Mouse (Mus musculus) kidney, embryonic 15.5 days (tissue): ENCODE data around the gene Fam172a. TPM values are rescaled to one million over a fixed set of nuclear protein-coding genes. Genes with fewer than 3 reads are reported as not detected.
"Not testable (repeated sequence)": the region's sequence is repeated elsewhere in the genome, so short reads cannot be mapped to it uniquely, and the experiment has no call there.

Experiments
- ATAC-seq: fragments of 200-750 bp; cut with Nextera tagmentation; replicated peaks from 2 replicates; pipeline ENCODE4 v1.8.0; 2017; ENCODE audit warnings: moderate TSS enrichment; ENCODE audit not compliant: low FRiP score
- H3K27ac ChIP-seq: fragments of 300-500 bp; sonication (generic); 2 replicates; pipeline ENCODE4 v1.5.1; 2015; ENCODE audit warnings: mild to moderate bottlenecking, inconsistent platforms
- H3K27me3 ChIP-seq: fragments of 300-500 bp; sonication (generic); 2 replicates; pipeline ENCODE4 v1.6.1; 2015; ENCODE audit warnings: inconsistent platforms
- H3K36me3 ChIP-seq: fragments of 300-500 bp; sonication (generic); 2 replicates; pipeline ENCODE4 v1.6.1; 2015; ENCODE audit warnings: inconsistent platforms
- H3K4me1 ChIP-seq: fragments of 300-500 bp; sonication (generic); 2 replicates; pipeline ENCODE4 v1.6.1; 2015; ENCODE audit warnings: inconsistent platforms
- H3K4me2 ChIP-seq: fragments of 300-500 bp; sonication (generic); 2 replicates; pipeline ENCODE4 v1.6.1; 2015; ENCODE audit warnings: moderate library complexity, mild to moderate bottlenecking, inconsistent platforms
- H3K4me3 ChIP-seq: fragments of 300-500 bp; sonication (generic); replicated peaks from 2 replicates; pipeline ENCODE4 v1.5.1; 2015; ENCODE audit warnings: mild to moderate bottlenecking, inconsistent platforms
- H3K9ac ChIP-seq: fragments of 300-500 bp; sonication (generic); 2 replicates; pipeline ENCODE4 v1.6.1; 2015; ENCODE audit warnings: mild to moderate bottlenecking, inconsistent platforms
- H3K9me3 ChIP-seq: fragments of 300-500 bp; sonication (generic); replicated peaks from 2 replicates; pipeline ENCODE4 v1.6.1; 2016; ENCODE audit warnings: inconsistent platforms
- WGBS: fragments of 180-500 bp; shearing (Covaris S2); methylation state at CpG from one replicate; pipeline ENCODE4 v1.1.7; 2015; ENCODE audit warnings: mixed read lengths; 5-methylcytosine and 5-hydroxymethylcytosine counted together
- polyA plus RNA-seq: library from polyadenylated mRNA; unstranded; fragments of >200 nt; fragmentation: Nextera tagmentation; extraction: Ambion mirVana; gene quantifications from 2 replicates; pipeline ENCODE4 v1.2.1, GENCODE M21; 2015

Gene Fam172a
- polyA plus RNA-seq = 27.2 and 29.3 TPM in 2 replicates

GRCm38 (mm10) chr13:77701733-77702132 lies at the start of gene Fam172a:
Gene Fam172a, plus strand, starts transcription at chr13:77702033.
- WGBS = 100% methylated on average over 1 of the region's 6 CpGs
- not testable (repeated sequence) for H3K27me3 ChIP-seq, H3K36me3 ChIP-seq, H3K9me3 ChIP-seq, ATAC-seq, H3K9ac ChIP-seq, H3K4me1 ChIP-seq, H3K4me2 ChIP-seq, H3K4me3 ChIP-seq, H3K27ac ChIP-seq

DNA sequence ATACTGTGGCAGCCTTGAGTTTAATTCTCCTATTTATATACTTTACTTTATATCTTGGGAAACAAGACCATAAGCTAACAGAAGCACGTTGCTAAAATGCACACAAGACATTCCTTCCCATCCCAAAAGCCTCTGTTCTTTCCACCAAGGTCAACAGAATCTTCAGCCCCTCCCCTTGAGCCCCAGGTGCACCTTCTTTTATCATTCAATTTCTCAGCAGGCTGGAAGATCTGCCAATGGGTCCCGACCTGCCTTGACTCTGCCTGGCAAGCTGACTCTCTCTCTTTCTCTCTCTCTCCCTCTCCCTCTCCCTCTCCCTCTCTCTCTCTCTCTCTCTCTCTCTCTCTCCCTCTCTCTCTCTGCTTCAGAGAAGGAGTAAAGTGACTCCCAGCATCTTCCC lies 13.2 kb upstream of the Fam172a start:
- no peak for ATAC-seq
- 35% methylated on average over 2 of the region's 2 CpGs for WGBS
- no peaks in the 10 kb centered on the region for H3K4me1 ChIP-seq

GRCm38 (mm10) chr13:77708514-77709013 lies 6.7 kb downstream of the Fam172a start:
- H3K4me2 ChIP-seq = peak overlapping the region; percentile 72
- peak overlapping the region; percentile 51; the same call in 1 of the 2 replicates for H3K27ac ChIP-seq
- no peaks in the 10 kb centered on the region for H3K36me3 ChIP-seq
- H3K4me1 ChIP-seq = peaks cover 12% of the 10 kb centered on the region
- ATAC-seq = peak; percentile 98
- under 1% methylated on average over 35 of the region's 35 CpGs for WGBS
- H3K4me3 ChIP-seq = peak overlapping the region; percentile 98
- peak overlapping the region; percentile 75 for H3K9ac ChIP-seq
- H3K9me3 ChIP-seq = no peaks in the 10 kb centered on the region
- H3K27me3 ChIP-seq = no peaks in the 10 kb centered on the region

More for the DNA sequence above, 13.2 kb upstream of the Fam172a start:
- Histone ChIP-seq H3K27me3 (no peaks in the 10 kb centered on the region), H3K27ac (no peak overlapping the region), H3K36me3 (no peaks in the 10 kb centered on the region), H3K4me3 (no peak overlapping the region), H3K4me2 (no peak overlapping the region), H3K9ac (no peak overlapping the region), H3K9me3 (no peaks in the 10 kb centered on the region)

- Histone ChIP-seq H3K27ac (no peak overlapping the region), H3K9me3 (no peaks in the 10 kb centered on the region), H3K9ac (no peak overlapping the region), H3K4me2 (no peak overlapping the region), H3K36me3 (no peaks in the 10 kb centered on the region), H3K4me3 (no peak overlapping the region), H3K27me3 (no peaks in the 10 kb centered on the region), H3K4me1 (no peaks in the 10 kb centered on the region)
- no peak for ATAC-seq
- 92% methylated on average over 2 of the region's 2 CpGs for WGBS
Observed at GRCm38 (mm10) chr13:77717499-77717898, 15.7 kb downstream of the Fam172a start.

- no peak overlapping the region for H3K4me2 ChIP-seq
- no peak for ATAC-seq
- H3K4me3 ChIP-seq = no peak overlapping the region
- H3K27ac ChIP-seq = no peak overlapping the region
- H3K36me3 ChIP-seq = no peaks in the 10 kb centered on the region
- no peaks in the 10 kb centered on the region for H3K27me3 ChIP-seq
- no peaks in the 10 kb centered on the region for H3K4me1 ChIP-seq
- H3K9me3 ChIP-seq = no peaks in the 10 kb centered on the region
- H3K9ac ChIP-seq = no peak overlapping the region
Observed at GRCm38 (mm10) chr13:77742822-77743221, 41.0 kb downstream of the Fam172a start.

DNA sequence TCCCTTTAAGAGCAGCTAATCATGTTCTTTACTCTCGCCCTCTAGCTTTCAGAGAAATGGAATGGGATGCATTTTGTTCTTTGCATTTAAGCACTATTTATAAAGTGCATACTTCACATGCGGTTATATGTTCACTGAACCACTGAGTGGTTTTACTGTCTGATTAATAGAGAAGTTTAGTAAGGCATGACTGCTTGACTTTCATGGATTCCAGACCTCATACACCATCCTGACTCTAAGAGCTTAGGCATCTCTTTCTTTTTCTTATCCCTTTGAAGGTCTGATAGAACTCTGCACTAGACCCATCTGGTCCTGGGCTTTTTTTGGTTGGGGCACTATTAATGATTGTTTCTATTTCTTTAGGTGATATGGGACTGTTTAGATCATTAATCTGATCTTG lies 75.8 kb downstream of the Fam172a start:
- Histone ChIP-seq H3K9me3 (no peaks in the 10 kb centered on the region), H3K9ac (no peak overlapping the region), H3K4me3 (no peak overlapping the region), H3K4me2 (no peak overlapping the region), H3K27me3 (no peaks in the 10 kb centered on the region), H3K4me1 (no peaks in the 10 kb centered on the region), H3K27ac (no peak overlapping the region), H3K36me3 (peaks cover 10% of the 10 kb centered on the region; the same call in 1 of the 2 replicates)
- 75% methylated on average over 2 of the region's 2 CpGs for WGBS
- no peak for ATAC-seq

GRCm38 (mm10) chr13:77807341-77807740 lies 105.5 kb downstream of the Fam172a start:
- not testable (repeated sequence) for ATAC-seq, H3K4me2 ChIP-seq, H3K9ac ChIP-seq, H3K4me1 ChIP-seq, H3K36me3 ChIP-seq, H3K27ac ChIP-seq, H3K27me3 ChIP-seq, H3K9me3 ChIP-seq, H3K4me3 ChIP-seq
- 93% methylated on average over 2 of the region's 2 CpGs for WGBS

- WGBS = 90% methylated on average over 1 of the region's 1 CpGs
Observed at GRCm38 (mm10) chr13:77810449-77810848, 108.6 kb downstream of the Fam172a start.

DNA sequence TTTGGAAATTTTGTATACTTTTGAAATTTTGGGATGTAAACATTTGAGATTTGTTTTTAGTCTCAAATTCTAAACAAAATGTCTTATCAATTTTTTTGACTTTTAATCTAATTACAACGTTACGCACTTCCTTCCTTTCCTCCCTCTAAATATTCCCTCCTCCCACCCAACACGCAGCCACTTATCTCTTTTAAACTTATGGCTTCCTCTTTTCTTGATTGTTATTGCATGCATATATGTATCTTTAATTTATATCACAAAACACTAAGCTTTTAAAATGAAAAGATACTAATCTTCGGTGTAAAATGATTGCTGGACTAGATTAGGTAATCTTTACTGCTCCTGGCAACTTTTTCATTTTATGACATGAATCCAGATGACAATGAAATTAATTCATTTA lies 124.3 kb downstream of the Fam172a start:
- no peak for ATAC-seq
- WGBS = 90% methylated on average over 4 of the region's 4 CpGs
- H3K27ac ChIP-seq = no peak overlapping the region

More at GRCm38 (mm10) chr13:77810449-77810848, 108.6 kb downstream of the Fam172a start:
- H3K36me3 ChIP-seq = 0 out of 2 replicates have a peak, but pooled peaks cover 4% of the 10 kb centered on the region
- no peak overlapping the region for H3K27ac ChIP-seq
- no peaks in the 10 kb centered on the region for H3K4me1 ChIP-seq
- no peaks in the 10 kb centered on the region for H3K27me3 ChIP-seq
- H3K9me3 ChIP-seq = 0 out of 2 replicates have a peak, but pooled peaks cover 4% of the 10 kb centered on the region
- no peak overlapping the region for H3K4me3 ChIP-seq
- no peak overlapping the region for H3K4me2 ChIP-seq
- no peak for ATAC-seq
- H3K9ac ChIP-seq = no peak overlapping the region

DNA sequence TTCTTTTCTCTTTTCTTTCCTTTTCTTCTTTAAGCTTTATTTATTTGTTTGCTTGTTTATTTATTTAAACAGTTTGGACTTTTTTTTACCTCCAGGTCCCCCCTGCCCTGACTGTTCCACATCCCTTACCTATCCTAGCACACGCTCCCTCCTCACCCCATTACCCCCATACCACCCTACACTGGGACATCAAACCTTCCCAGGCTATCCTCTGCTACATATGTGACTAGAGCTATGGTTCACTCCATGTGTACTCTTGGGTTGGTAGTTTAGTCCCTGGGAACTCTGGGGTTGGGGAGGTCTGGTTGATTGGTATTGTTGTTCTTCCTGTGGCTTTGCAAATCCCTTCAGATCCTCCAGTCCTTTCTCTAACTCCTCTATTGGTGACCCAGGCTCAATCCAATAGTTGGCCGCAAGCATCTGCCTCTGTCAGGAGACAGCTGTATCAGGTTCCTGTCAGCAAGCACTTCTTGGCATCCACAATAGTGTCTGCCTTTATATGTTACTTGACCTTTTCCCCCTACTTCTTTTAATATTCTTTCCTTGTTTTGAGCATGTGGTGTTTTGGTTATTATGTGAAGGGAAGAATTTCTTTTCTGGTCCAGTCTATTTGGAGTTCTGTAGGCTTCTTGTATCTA lies 141.3 kb downstream of the Fam172a start:
- H3K4me2 ChIP-seq = no peak overlapping the region
- H3K4me3 ChIP-seq = no peak overlapping the region
- H3K9me3 ChIP-seq = no peaks in the 10 kb centered on the region
- H3K27ac ChIP-seq = no peak overlapping the region
- no peaks in the 10 kb centered on the region for H3K36me3 ChIP-seq
- no peaks in the 10 kb centered on the region for H3K27me3 ChIP-seq
- no peak overlapping the region for H3K9ac ChIP-seq
- no peak for ATAC-seq
- no peaks in the 10 kb centered on the region for H3K4me1 ChIP-seq
- 87% methylated on average over 2 of the region's 2 CpGs for WGBS

More for the DNA sequence above, 124.3 kb downstream of the Fam172a start:
- Histone ChIP-seq H3K9ac (no peak overlapping the region), H3K4me1 (no peaks in the 10 kb centered on the region), H3K9me3 (no peaks in the 10 kb centered on the region), H3K4me2 (no peak overlapping the region), H3K4me3 (no peak overlapping the region), H3K27me3 (no peaks in the 10 kb centered on the region), H3K36me3 (no peaks in the 10 kb centered on the region)

DNA sequence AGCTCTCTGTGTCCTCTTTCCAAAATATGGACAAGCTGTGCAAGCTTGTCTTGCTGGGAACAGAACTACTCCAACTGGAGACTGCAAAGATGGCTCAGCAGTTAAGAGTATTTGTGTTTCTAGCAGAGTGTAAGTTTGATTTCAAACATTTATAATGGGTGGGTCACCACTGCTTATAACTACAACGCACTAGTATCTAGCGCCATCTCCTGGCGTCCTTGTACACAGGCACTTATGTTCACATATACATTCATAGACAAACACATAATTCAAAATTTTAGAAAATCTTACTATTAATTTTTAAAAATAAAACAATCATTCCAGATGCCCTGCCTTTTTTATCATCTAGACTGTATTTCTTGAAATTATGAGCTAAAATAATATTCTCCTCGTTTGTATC lies 147.0 kb downstream of the Fam172a start:
- no peaks in the 10 kb centered on the region; the same call in 1 of the 2 replicates for H3K9me3 ChIP-seq

GRCm38 (mm10) chr13:77864804-77865203 lies 163.0 kb downstream of the Fam172a start:
- Histone ChIP-seq H3K36me3 (no peaks in the 10 kb centered on the region), H3K4me2 (no peak overlapping the region), H3K27me3 (no peaks in the 10 kb centered on the region), H3K9me3 (no peaks in the 10 kb centered on the region), H3K4me1 (no peaks in the 10 kb centered on the region), H3K9ac (no peak overlapping the region), H3K27ac (no peak overlapping the region), H3K4me3 (no peak overlapping the region)
- 90% methylated on average over 1 of the region's 1 CpGs for WGBS
- ATAC-seq = no peak; the same call in 1 of the 2 replicates

More for the DNA sequence above, 147.0 kb downstream of the Fam172a start:
- no peaks in the 10 kb centered on the region for H3K36me3 ChIP-seq
- ATAC-seq = no peak
- no peak overlapping the region for H3K4me3 ChIP-seq
- 81% methylated on average over 4 of the region's 4 CpGs for WGBS
- H3K4me2 ChIP-seq = no peak overlapping the region
- no peaks in the 10 kb centered on the region for H3K27me3 ChIP-seq
- no peak overlapping the region for H3K27ac ChIP-seq
- no peaks in the 10 kb centered on the region for H3K4me1 ChIP-seq
- no peak overlapping the region for H3K9ac ChIP-seq
